Mouse (Mus musculus) kidney, adult 2 months (tissue): Measurements from ENCODE around the gene Brca1. TPM values are rescaled to one million over a fixed set of nuclear protein-coding genes. Genes with fewer than 3 reads are reported as not detected.

Experiments
- DNase-seq: peaks from one replicate; pipeline ENCODE4 v3.0.0; 2021
- H3K27ac ChIP-seq: fragments of 200-500 bp; 2 replicates; pipeline ENCODE4 v1.5.1; 2012; ENCODE audit warnings: low read depth, low read length, control low read depth, inconsistent platforms; ENCODE audit not compliant: insufficient read depth
- H3K27me3 ChIP-seq: fragments of 200-500 bp; replicated peaks from 2 replicates; pipeline ENCODE4 v1.6.1; 2012; ENCODE audit warnings: mild to moderate bottlenecking, moderate library complexity, low read length, inconsistent platforms; ENCODE audit not compliant: control insufficient read depth, insufficient read depth
- H3K36me3 ChIP-seq: fragments of 200-500 bp; 2 replicates; pipeline ENCODE4 v1.6.1; 2012; ENCODE audit warnings: mild to moderate bottlenecking, moderate library complexity, low read length, inconsistent platforms; ENCODE audit not compliant: control insufficient read depth, insufficient read depth
- H3K4me1 ChIP-seq: fragments of 200-500 bp; 2 replicates; pipeline ENCODE4 v1.6.1; 2011; ENCODE audit warnings: low read length; ENCODE audit not compliant: control insufficient read depth, insufficient read depth
- H3K4me3 ChIP-seq: fragments of 200-500 bp; 2 replicates; pipeline ENCODE4 v1.5.1; 2011; ENCODE audit warnings: mild to moderate bottlenecking, low read depth, low read length, control low read depth; ENCODE audit not compliant: insufficient read depth
- CTCF ChIP-seq: fragments of 200-500 bp; conservative IDR thresholded peaks from 2 replicates; pipeline ENCODE4 v1.5.1; 2011; ENCODE audit warnings: low read depth, mild to moderate bottlenecking, control low read depth, low read length, moderate library complexity, mixed read lengths; ENCODE audit not compliant: insufficient read depth, insufficient read length
- POLR2A ChIP-seq: fragments of 200-500 bp; IDR thresholded peaks from one replicate; pipeline ENCODE4 v1.6.1; 2011; ENCODE audit warnings: low read depth, low read length, control low read depth
- WGBS: fragments of 180-500 bp; shearing (Covaris S2); methylation state at CpG from one replicate; pipeline ENCODE4 v1.1.7; 2018; 5-methylcytosine and 5-hydroxymethylcytosine counted together
- polyA plus RNA-seq: library from polyadenylated mRNA; depleted of rRNA; stranded (reverse); fragments of >200 nt; gene quantifications from 2 replicates; pipeline ENCODE4 v1.2.3, GENCODE M21; 2012

Gene Brca1
- polyA plus RNA-seq, 1 experiment: 0.16 TPM

DNA sequence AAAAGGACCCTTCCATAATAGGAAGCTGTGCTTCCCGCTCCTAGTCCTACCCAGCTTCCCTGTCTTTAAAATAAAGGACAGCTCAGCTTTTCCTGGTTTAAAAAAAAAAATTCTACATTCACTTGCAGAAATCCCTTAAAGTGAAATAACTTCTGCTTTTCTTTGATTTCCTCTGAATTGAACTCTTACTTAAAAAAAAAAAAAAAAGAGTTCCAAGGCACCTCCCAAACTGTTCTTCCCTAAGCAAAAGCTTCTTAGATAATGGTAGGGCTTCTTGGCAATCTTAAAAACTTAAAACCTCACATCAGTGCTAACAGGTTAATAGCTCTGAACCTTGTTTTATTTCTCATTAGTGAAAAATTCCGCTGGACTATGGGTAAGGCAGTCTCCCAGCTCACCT, 31.4 kb upstream of the Brca1 start:
- TF ChIP-seq CTCF (no peak), POLR2A (no peak)
- no peaks in the 10 kb centered on the region; the same call in 1 of the 2 replicates for H3K36me3 ChIP-seq
- peak overlapping the region; percentile 78 for H3K27ac ChIP-seq
- DNase-seq: no peak
- H3K4me1 ChIP-seq: peaks cover 17% of the 10 kb centered on the region; the same call in 1 of the 2 replicates
- peak overlapping the region; percentile 55 for H3K4me3 ChIP-seq
- WGBS: 67% methylated on average over 2 of the region's 2 CpGs
- H3K27me3 ChIP-seq: no peaks in the 10 kb centered on the region

DNA sequence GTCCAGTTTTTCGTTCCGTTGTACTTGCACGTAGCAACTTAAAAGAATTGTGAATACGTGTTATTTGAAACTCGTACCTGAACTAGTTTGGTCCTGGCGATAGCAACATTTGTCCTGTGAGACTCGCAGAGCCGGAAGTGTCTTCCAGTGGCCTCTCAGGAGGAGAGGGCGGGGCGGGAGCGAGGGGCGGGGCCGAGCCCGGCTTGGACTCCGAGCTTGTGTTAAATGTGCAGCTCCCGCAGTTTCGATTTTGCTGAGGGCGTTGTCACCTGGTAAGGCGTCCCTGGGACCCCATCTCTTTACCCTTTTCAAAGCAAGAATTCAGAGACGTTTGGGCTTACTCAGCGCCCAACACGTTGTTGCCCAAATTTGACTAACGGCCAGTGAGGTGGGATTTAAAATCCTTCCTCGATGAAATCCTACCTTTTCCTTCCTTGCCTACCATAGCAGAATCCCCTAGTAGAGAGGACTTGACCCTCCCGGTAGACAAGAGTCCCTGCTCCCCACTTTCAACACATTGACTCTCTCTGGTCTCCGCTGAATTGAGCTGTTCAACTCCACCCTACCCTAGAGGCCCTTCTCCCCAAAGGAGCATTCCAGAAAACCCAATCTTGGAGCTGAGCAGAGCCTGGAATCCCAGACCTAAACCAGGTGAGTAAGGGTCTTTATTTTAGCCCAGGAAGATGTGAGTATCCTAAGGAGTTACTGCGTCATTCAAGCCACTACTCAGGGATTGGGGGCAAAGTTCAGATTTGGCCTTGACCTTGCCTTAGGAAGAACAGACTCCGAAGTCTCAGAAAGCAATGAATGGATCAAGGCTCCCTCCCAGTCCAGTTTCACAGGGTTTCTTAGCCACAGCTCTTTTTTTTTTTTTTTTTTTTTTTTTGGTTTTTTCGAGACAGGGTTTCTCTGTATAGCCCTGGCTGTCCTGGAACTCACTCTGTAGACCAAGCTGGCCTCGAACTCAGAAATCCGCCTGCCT, 30.6 kb upstream of the Brca1 start, which contains the start of gene Tmem106a:
TSS of gene Tmem106a (plus strand) at position 189 of the 982 bp plus-strand sequence.
- peak within 1 kb of the TSS; percentile 96 for H3K27ac ChIP-seq
- 13% methylated on average over 31 of the region's 31 CpGs for WGBS
- peak; percentile 92 for DNase-seq
- H3K4me1 ChIP-seq: peaks cover 14% of the 10 kb centered on the region; the same call in 1 of the 2 replicates
- TF ChIP-seq CTCF (no peak), POLR2A (no peak)
- no peaks in the 10 kb centered on the region for H3K27me3 ChIP-seq
- peaks cover under 1% of the 10 kb centered on the region; the same call in 1 of the 2 replicates for H3K36me3 ChIP-seq
- peak within 1 kb of the TSS; percentile 61 for H3K4me3 ChIP-seq

DNA sequence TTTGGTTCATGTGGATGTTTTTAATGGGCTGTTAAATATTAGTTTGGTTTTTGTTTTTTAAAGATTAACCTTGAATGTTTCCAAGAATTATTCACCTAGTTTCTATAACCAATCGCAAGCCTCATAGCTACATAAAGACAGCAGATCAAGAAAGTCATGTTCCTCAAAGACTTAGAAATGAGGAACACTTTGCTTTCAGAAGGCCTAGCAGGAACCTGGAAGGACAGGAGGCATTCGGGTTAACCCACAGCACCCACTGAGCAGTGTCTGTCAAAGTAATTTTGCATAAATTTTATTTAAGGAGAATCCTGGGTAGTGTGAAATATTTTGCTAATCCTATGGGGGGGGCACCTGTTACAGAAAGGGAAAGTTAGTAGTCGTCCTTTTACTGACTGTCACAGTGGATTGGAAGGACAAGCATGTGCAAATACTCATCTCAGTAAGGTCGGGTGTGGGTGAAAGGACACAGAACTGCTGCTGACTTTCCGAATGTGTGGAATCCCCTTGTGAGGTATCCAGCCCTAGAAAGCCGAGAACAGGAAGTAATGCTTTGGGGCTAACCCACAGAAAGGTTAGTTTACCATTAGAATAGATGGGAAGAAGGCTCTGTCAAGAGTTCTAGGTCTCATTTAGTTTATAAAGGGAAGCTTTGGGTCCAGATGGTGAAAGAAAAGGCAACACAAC, 29.5 kb upstream of the Brca1 start:
- 48% methylated on average over 6 of the region's 6 CpGs for WGBS
- Histone ChIP-seq H3K27me3 (no peaks in the 10 kb centered on the region), H3K27ac (peak overlapping the region; percentile 62; the same call in 1 of the 2 replicates), H3K36me3 (peaks cover 3% of the 10 kb centered on the region), H3K4me1 (peaks cover 14% of the 10 kb centered on the region; the same call in 1 of the 2 replicates), H3K4me3 (no peak overlapping the region)
- DNase-seq: peak; percentile 44
- TF ChIP-seq CTCF: no peak
- no peak for TF ChIP-seq POLR2A

DNA sequence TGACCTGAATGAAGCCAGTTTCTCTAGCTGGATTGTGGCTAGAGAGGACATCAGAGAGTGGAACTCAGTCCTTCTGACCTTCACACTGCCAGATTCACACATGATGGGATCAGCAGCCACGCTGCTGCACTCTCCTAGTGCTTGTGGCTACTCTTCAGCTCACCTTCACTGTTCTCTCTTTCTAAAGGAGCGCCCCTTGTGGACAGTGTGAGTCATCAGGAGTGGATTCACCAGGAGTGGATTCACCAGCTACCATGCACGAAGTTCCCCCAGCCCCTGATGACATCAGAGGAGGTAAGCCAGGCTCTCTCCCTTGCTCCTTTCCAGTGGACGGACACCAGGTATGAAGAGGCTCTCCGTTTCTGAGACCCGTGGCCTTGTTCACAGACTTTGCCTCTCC, 24.4 kb upstream of the Brca1 start:
- Histone ChIP-seq H3K4me1 (peaks cover 8% of the 10 kb centered on the region; the same call in 1 of the 2 replicates), H3K27me3 (no peaks in the 10 kb centered on the region), H3K36me3 (peaks cover 17% of the 10 kb centered on the region), H3K27ac (no peak overlapping the region), H3K4me3 (no peak overlapping the region)
- WGBS: 64% methylated on average over 6 of the region's 6 CpGs
- DNase-seq: no peak
- TF ChIP-seq POLR2A (no peak), CTCF (0 out of 2 replicates have a peak, but pooled peaks have one; percentile 21)

- Histone ChIP-seq H3K27ac (no peak overlapping the region), H3K4me1 (no peaks in the 10 kb centered on the region), H3K4me3 (no peak overlapping the region), H3K36me3 (peaks cover 39% of the 10 kb centered on the region), H3K27me3 (no peaks in the 10 kb centered on the region)
- no peak for DNase-seq
- 61% methylated on average over 3 of the region's 3 CpGs for WGBS
- no peak for TF ChIP-seq CTCF
- TF ChIP-seq POLR2A: no peak
Observed at GRCm38 (mm10) chr11:101568421-101568820, 16.7 kb upstream of the Brca1 start.

DNA sequence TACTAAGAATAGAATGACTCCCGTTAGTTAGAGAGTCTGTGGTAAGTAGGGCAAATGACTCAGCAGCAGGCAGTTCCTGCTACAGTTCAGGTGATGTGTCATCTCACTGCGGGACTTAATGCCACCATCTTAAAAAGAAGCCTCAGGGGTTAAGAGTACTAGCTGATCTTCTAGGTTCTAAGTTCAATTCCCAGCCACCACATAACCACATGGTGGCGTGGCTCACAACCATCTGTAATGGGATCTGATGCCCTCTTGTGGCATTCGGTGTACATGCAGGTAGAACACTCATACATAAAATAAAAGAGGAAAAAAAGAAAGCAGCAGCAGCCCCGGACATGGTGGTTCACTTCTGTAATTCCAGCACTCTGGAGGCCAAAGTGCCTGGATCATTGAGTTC, 10.6 kb upstream of the Brca1 start:
- Histone ChIP-seq H3K36me3 (peaks cover 25% of the 10 kb centered on the region), H3K27me3 (no peaks in the 10 kb centered on the region)

DNA sequence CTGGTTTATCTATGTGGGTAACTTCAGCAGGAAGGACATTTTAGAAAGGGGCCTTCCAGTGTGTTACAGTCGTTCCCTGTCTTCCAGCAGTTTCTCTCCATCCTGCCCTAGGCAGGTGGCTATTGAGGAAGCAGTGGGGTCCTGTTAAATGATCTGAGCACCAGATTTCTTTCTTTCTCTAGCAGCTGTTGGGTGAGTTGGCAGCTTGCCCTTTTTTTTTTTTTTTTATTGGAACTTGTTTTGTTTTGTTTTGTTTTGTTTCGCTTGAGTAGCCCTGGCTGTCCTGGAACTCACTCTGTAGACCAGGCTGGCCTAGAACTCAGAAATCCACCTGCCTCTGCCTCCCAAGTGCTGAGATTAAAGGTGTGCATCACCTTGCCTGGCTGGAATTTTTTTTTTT, 5.2 kb upstream of the Brca1 start:
- H3K27me3 ChIP-seq: no peaks in the 10 kb centered on the region
- WGBS: 47% methylated on average over 2 of the region's 2 CpGs
- H3K36me3 ChIP-seq: peaks cover 4% of the 10 kb centered on the region
- H3K4me1 ChIP-seq: no peaks in the 10 kb centered on the region; the same call in 1 of the 2 replicates
- TF ChIP-seq CTCF (no peak), POLR2A (no peak)
- DNase-seq: peak; percentile 33
- H3K4me3 ChIP-seq: no peak overlapping the region
- H3K27ac ChIP-seq: no peak overlapping the region

More for the DNA sequence above, 10.6 kb upstream of the Brca1 start:
- H3K4me3 ChIP-seq: no peak overlapping the region
- H3K4me1 ChIP-seq: no peaks in the 10 kb centered on the region; the same call in 1 of the 2 replicates
- TF ChIP-seq POLR2A: no peak
- peak; percentile 80 for TF ChIP-seq CTCF
- peak; percentile 72 for DNase-seq
- WGBS: 28% methylated on average over 5 of the region's 5 CpGs
- no peak overlapping the region for H3K27ac ChIP-seq
